Mouse (Mus musculus) liver, postnatal 0 days (tissue): ENCODE results near the gene Nap1l1. TPM values are rescaled to one million over a fixed set of nuclear protein-coding genes. Genes with fewer than 3 reads are reported as not detected.
A peak's percentile ranks its signal among the peaks of the same experiment; 100 is the strongest.

Experiments
- ATAC-seq: fragments of 200-750 bp; cut with Nextera tagmentation; 2 replicates; pipeline ENCODE4 v1.8.0; 2017; ENCODE audit warnings: mild to moderate bottlenecking, moderate library complexity
- DNase-seq: peaks from one replicate; pipeline ENCODE4 v3.0.0-alpha.2; 2016
- H3K27ac ChIP-seq: fragments of 300-500 bp; sonication (generic); 2 replicates; pipeline ENCODE4 v1.5.1; 2014; ENCODE audit warnings: antibody characterized with exemption, moderate library complexity, mild to moderate bottlenecking, low read depth
- H3K27me3 ChIP-seq: fragments of 300-500 bp; sonication (generic); 2 replicates; pipeline ENCODE4 v1.6.1; 2014; ENCODE audit warnings: low read length, control low read depth, mixed read lengths; ENCODE audit not compliant: insufficient read depth
- H3K36me3 ChIP-seq: fragments of 300-500 bp; sonication (generic); replicated peaks from 2 replicates; pipeline ENCODE4 v1.6.1; 2014; ENCODE audit warnings: mild to moderate bottlenecking, control low read depth, low read length, moderate library complexity, mixed read lengths; ENCODE audit not compliant: insufficient read depth
- H3K4me1 ChIP-seq: fragments of 300-500 bp; sonication (generic); 2 replicates; pipeline ENCODE4 v1.6.1; 2014; ENCODE audit warnings: antibody characterized with exemption, mild to moderate bottlenecking, control low read depth; ENCODE audit not compliant: insufficient read depth
- H3K4me2 ChIP-seq: fragments of 300-500 bp; sonication (generic); 2 replicates; pipeline ENCODE4 v1.6.1; 2014; ENCODE audit warnings: low read depth, mild to moderate bottlenecking, low read length, moderate library complexity, mixed read lengths
- H3K4me3 ChIP-seq: fragments of 300-500 bp; sonication (generic); 2 replicates; pipeline ENCODE4 v1.5.1; 2014; ENCODE audit warnings: low read depth, low read length
- H3K9ac ChIP-seq: fragments of 300-500 bp; sonication (generic); replicated peaks from 2 replicates; pipeline ENCODE4 v1.6.1; 2014; ENCODE audit warnings: mild to moderate bottlenecking, moderate library complexity
- H3K9me3 ChIP-seq: fragments of 300-500 bp; sonication (generic); 2 replicates; pipeline ENCODE4 v1.6.1; 2016; ENCODE audit warnings: mild to moderate bottlenecking, control low read depth, low read length, mixed read lengths
- CTCF ChIP-seq: sonication (generic); IDR thresholded peaks from 2 replicates; pipeline ENCODE4 v1.5.1; 2016; ENCODE audit warnings: antibody characterized with exemption, low read depth
- EP300 ChIP-seq: IDR thresholded peaks from 2 replicates; pipeline ENCODE4 v1.6.1; 2016; ENCODE audit warnings: antibody characterized with exemption, low read depth, mild to moderate bottlenecking
- WGBS: fragments of 180-500 bp; shearing (Covaris S2); extraction: QIAGEN DNeasy Blood & Tissue Kit; methylation state at CpG from one replicate; pipeline ENCODE4 v1.1.7; 2014; ENCODE audit not compliant: insufficient replicate concordance; 5-methylcytosine and 5-hydroxymethylcytosine counted together
- polyA plus RNA-seq: library from polyadenylated mRNA; unstranded; fragments of >200 nt; fragmentation: Nextera tagmentation; extraction: Ambion mirVana; gene quantifications from 2 replicates; pipeline ENCODE4 v1.2.1, GENCODE M21; 2015

The Nap1l1 gene
- polyA plus RNA-seq, 1 experiment from 2014 or later, result 73.7 TPM

- Histone ChIP-seq H3K36me3 (no peaks in the 10 kb centered on the region), H3K27ac (peak within 1 kb of the TSS; percentile 93), H3K4me2 (peak within 1 kb of the TSS; percentile 82), H3K4me1 (peaks cover 9% of the 10 kb centered on the region), H3K4me3 (peak within 1 kb of the TSS; percentile 81), H3K9me3 (no peaks in the 10 kb centered on the region), H3K27me3 (peaks cover 13% of the 10 kb centered on the region; the same call in 1 of the 2 replicates), H3K9ac (peak within 1 kb of the TSS; percentile 84)
- peak; percentile 95 for ATAC-seq
- TF ChIP-seq CTCF (peak; percentile 36), EP300 (no peak; the same call in 1 of the 2 replicates)
- peak; percentile 95 for DNase-seq
- WGBS, result under 1% methylated on average over 71 of the region's 94 CpGs
These were observed 33.3 kb downstream of the Nap1l1 start, which contains the start of gene Phlda1 for GRCm38 (mm10) chr10:111506101-111506925. TSS of gene Phlda1 (plus strand) at chr10:111506286.

- TF ChIP-seq EP300 (no peak), CTCF (no peak)
- Histone ChIP-seq H3K27me3 (peaks cover 13% of the 10 kb centered on the region; the same call in 1 of the 2 replicates), H3K9me3 (no peaks in the 10 kb centered on the region), H3K4me2 (peak overlapping the region; percentile 82), H3K4me3 (peak overlapping the region; percentile 81), H3K9ac (peak overlapping the region; percentile 84), H3K4me1 (peaks cover 9% of the 10 kb centered on the region), H3K36me3 (no peaks in the 10 kb centered on the region), H3K27ac (peak overlapping the region; percentile 93)
- DNase-seq (no peak), ATAC-seq (peak; percentile 9)
- WGBS, result under 1% methylated on average over 20 of the region's 23 CpGs
These were observed 34.0 kb downstream of the Nap1l1 start for GRCm38 (mm10) chr10:111506926-111507459.

GRCm38 (mm10) chr10:111507460-111508211 is 34.6 kb downstream of the Nap1l1 start:
- H3K9ac ChIP-seq, result peak overlapping the region; percentile 84
- peak overlapping the region; percentile 81 for H3K4me3 ChIP-seq
- DNase-seq (peak; percentile 70), ATAC-seq (no peak)
- 1% methylated on average over 38 of the region's 38 CpGs for WGBS
- H3K9me3 ChIP-seq, result no peaks in the 10 kb centered on the region
- H3K4me2 ChIP-seq, result peak overlapping the region; percentile 82
- TF ChIP-seq EP300, result no peak
- peak; percentile 54 for TF ChIP-seq CTCF
- peaks cover 9% of the 10 kb centered on the region for H3K4me1 ChIP-seq
- H3K27me3 ChIP-seq, result peaks cover 13% of the 10 kb centered on the region; the same call in 1 of the 2 replicates
- peak overlapping the region; percentile 93 for H3K27ac ChIP-seq
- H3K36me3 ChIP-seq, result no peaks in the 10 kb centered on the region

GRCm38 (mm10) chr10:111508324-111509080 is 35.5 kb downstream of the Nap1l1 start:
- Histone ChIP-seq H3K36me3 (no peaks in the 10 kb centered on the region), H3K9me3 (no peaks in the 10 kb centered on the region), H3K9ac (peak overlapping the region; percentile 84; the same call in 1 of the 2 replicates), H3K27me3 (peaks cover 13% of the 10 kb centered on the region; the same call in 1 of the 2 replicates), H3K4me1 (peaks cover 9% of the 10 kb centered on the region), H3K4me2 (peak overlapping the region; percentile 82), H3K4me3 (peak overlapping the region; percentile 81), H3K27ac (peak overlapping the region; percentile 19; the same call in 1 of the 2 replicates)
- ATAC-seq (no peak), DNase-seq (no peak)
- TF ChIP-seq CTCF, result no peak
- no peak for TF ChIP-seq EP300
- WGBS, result 23% methylated on average over 7 of the region's 7 CpGs

DNA sequence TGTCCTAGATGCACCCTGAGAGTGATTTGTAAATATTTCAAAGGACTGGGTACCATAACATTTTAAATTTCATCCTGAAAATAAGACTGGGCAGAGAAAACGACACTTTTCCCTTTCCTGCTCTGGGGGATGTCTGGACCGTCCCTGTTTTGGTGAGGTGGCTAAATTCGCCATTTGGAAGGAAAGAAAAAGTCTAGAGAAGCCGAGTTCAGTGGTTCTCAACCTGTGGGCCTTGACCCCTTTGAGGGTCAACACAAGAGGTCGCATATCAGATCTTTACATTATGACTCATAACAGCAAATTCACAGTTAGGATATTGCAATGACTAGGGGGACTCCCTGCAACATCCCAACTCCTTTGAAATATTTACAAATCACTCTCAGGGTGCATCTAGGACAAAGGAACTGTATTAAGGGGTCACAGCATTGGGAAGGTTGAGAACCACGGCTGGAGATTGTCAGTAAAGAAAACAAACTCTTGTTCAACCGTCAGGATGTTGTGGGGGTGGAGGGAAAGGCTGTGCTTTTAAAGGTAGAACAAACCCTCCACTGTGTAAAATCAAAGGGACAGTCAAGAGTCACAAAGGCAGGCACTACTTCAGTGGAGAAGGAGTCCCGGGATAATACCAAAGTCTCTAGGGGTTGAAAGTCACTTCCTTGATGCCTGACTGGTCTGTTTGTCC is 36.2 kb downstream of the Nap1l1 start:
- peaks cover 9% of the 10 kb centered on the region for H3K4me1 ChIP-seq
- peak overlapping the region; percentile 19; the same call in 1 of the 2 replicates for H3K27ac ChIP-seq
- ATAC-seq (no peak), DNase-seq (no peak)
- H3K9me3 ChIP-seq, result no peaks in the 10 kb centered on the region
- TF ChIP-seq EP300 (no peak), CTCF (no peak)
- no peaks in the 10 kb centered on the region for H3K36me3 ChIP-seq
- H3K4me3 ChIP-seq, result peak overlapping the region; percentile 81
- peaks cover 13% of the 10 kb centered on the region; the same call in 1 of the 2 replicates for H3K27me3 ChIP-seq
- WGBS, result 52% methylated on average over 8 of the region's 8 CpGs
- peak overlapping the region; percentile 82 for H3K4me2 ChIP-seq
- H3K9ac ChIP-seq, result peak overlapping the region; percentile 28; the same call in 1 of the 2 replicates
